Mouse (Mus musculus): ENCODE measurements at regions not wholly inside any gene's neighbourhood (a gene's known extent, or its start where the extent isn't known, plus 50 kb on each side); places are given as distances from the start of the nearest gene placed in this dataset.

DNA sequence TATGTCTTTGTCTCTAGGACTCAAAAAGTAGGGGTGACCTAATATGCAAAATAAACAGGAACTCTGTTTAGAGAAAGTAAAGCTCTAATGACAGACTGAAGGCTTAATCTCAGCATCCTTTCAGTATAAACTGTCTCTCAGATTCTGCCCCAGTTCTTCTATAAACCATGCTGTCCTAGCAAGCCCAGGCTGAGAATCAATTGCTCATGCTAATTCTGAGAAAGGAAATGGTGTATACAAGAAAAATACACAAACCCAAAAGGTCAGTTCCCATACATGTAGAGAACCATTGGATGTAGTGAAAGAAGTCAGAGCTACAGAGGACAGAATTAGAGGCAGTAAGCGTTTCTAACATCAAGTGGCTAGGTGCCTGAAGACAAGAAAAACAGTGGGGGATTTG, 435.7 kb upstream of the Acvr2a start:
- TF ChIP-seq POLR2A (IDR thresholded peaks at IDR 0.05; ENCODE audit: borderline replicate concordance, control insufficient read depth, low read depth, low read length) (no peak), CTCF (IDR thresholded peaks at IDR 0.05; ENCODE audit: control insufficient read depth, insufficient read depth, low read length) (no peak)
